In genomic region chr9:66659781-66660445, GRCm38 (mm10) we compare ENCODE assay signal across 19 mouse cellular contexts. TPM values are rescaled to one million over a fixed set of nuclear protein-coding genes. Genes with fewer than 3 reads are reported as not detected.
A peak's percentile ranks its signal among the peaks of the same experiment; 100 is the strongest.
DNase-seq lines count a peak whose midpoint lies in the region; ATAC-seq lines count a peak whose summit lies in the region.
"Had no signal": no experiment of that assay in that cellular context is flagged by ENCODE, and none has a peak within 500 bp of the region (broad histone marks: within the 10 kb centered on the region; RNA-seq: fewer than 3 reads in every experiment).

No protein-coding gene starts in this region.

- H3K4me2 ChIP-seq in kidney, embryonic 16.5 days (replicated peaks; ENCODE audit: low read depth, low read length): no peak overlapping the region
- no peak overlapping the region for H3K4me2 ChIP-seq in midbrain, embryonic 16.5 days (ENCODE audit: low read length)
- H3K4me2 ChIP-seq: limb, embryonic 13.5 days; stomach, embryonic 15.5 days had no signal

- H3K27me3 ChIP-seq in kidney, embryonic 16.5 days (ENCODE audit: insufficient read depth, low read length): no peaks in the 10 kb centered on the region
- no peaks in the 10 kb centered on the region for H3K27me3 ChIP-seq in midbrain, embryonic 16.5 days (ENCODE audit: control insufficient read depth, insufficient read depth, low read depth, low read length)
- H3K27me3 ChIP-seq: limb, embryonic 13.5 days; stomach, embryonic 15.5 days had no signal

- no peak for ATAC-seq in kidney, embryonic 16.5 days (ENCODE audit: low FRiP score, low TSS enrichment)
- no peak for ATAC-seq in midbrain, embryonic 16.5 days
- ATAC-seq: forebrain, embryonic 16.5 days; hindbrain, postnatal 0 days had no signal

- H3K27ac ChIP-seq in kidney, embryonic 16.5 days (ENCODE audit: low read length): no peak overlapping the region
- no peak overlapping the region for H3K27ac ChIP-seq in midbrain, embryonic 16.5 days (ENCODE audit: low read length)
- H3K27ac ChIP-seq: hindbrain, postnatal 0 days; limb, embryonic 13.5 days; midbrain, embryonic 10.5 days; stomach, embryonic 15.5 days had no signal

- no peak overlapping the region for H3K9ac ChIP-seq in kidney, embryonic 16.5 days (replicated peaks; ENCODE audit: low read length)
- H3K9ac ChIP-seq in midbrain, embryonic 16.5 days (ENCODE audit: low read depth, low read length): no peak overlapping the region
- H3K9ac ChIP-seq: limb, embryonic 13.5 days; stomach, embryonic 15.5 days had no signal

- H3K4me1 ChIP-seq in kidney, embryonic 16.5 days (ENCODE audit: insufficient read depth, low read length): no peaks in the 10 kb centered on the region
- no peaks in the 10 kb centered on the region for H3K4me1 ChIP-seq in midbrain, embryonic 16.5 days (ENCODE audit: control insufficient read depth, insufficient read depth, low read length)
- H3K4me1 ChIP-seq: stomach, embryonic 15.5 days had no signal

- H3K9me3 ChIP-seq in kidney, embryonic 16.5 days (ENCODE audit: low read length): peaks cover 4% of the 10 kb centered on the region
- no peaks in the 10 kb centered on the region for H3K9me3 ChIP-seq in midbrain, embryonic 16.5 days (replicated peaks; ENCODE audit: control insufficient read depth, low read length, poor library complexity, severe bottlenecking)
- H3K9me3 ChIP-seq: limb, embryonic 13.5 days; midbrain, embryonic 10.5 days; stomach, embryonic 15.5 days had no signal

- H3K4me3 ChIP-seq in kidney, embryonic 16.5 days (ENCODE audit: low read length): no peak overlapping the region
- no peak overlapping the region for H3K4me3 ChIP-seq in midbrain, embryonic 16.5 days (ENCODE audit: low read depth, low read length)
- H3K4me3 ChIP-seq: erythroblast, embryonic 14.5 days; limb, embryonic 13.5 days; midbrain, embryonic 10.5 days; stomach, embryonic 15.5 days had no signal

- peak; percentile 46 for DNase-seq in kidney, adult 18-20 months
- DNase-seq in lung, postnatal 36 days: peak; percentile 24
- DNase-seq in lung, postnatal 10 days: no peak
- peak; percentile 21 to 28 for DNase-seq in left cerebral cortex, adult 18-20 months (ENCODE audit: low spot score in 2 of 2)
- DNase-seq in telencephalon, adult 2 months (ENCODE audit: low read depth, low spot score): peak; percentile 84
- DNase-seq: adrenal gland, postnatal 36 days; cerebellum, adult 8-10 months; heart, adult 11 months; heart, postnatal 4 days; layer of hippocampus, postnatal 36 days; lung, postnatal 4 days had no signal

- 82% methylated on average over 11 of the region's 11 CpGs for WGBS in kidney, embryonic 16.5 days
- 90% methylated on average over 11 of the region's 11 CpGs for WGBS in midbrain, embryonic 16.5 days

- no peaks in the 10 kb centered on the region for H3K36me3 ChIP-seq in kidney, embryonic 16.5 days (ENCODE audit: insufficient read depth, low read length)
- H3K36me3 ChIP-seq in midbrain, embryonic 16.5 days (ENCODE audit: control insufficient read depth, insufficient read depth, low read length): no peaks in the 10 kb centered on the region
- H3K36me3 ChIP-seq: limb, embryonic 13.5 days; midbrain, embryonic 10.5 days; stomach, embryonic 15.5 days had no signal

RNA-seq across cellular contexts. Expression of gene Car12, which starts 53.6 kb away (rescaled TPM):
- polyA plus RNA-seq in kidney, embryonic 16.5 days (2015; fragmentation: Nextera tagmentation; extraction: Ambion mirVana): 27.7 and 30.7 TPM in 2 replicates
- total RNA-seq in left cerebral cortex, adult 18-20 months (2021): 10 to 100 TPM; 15.5 to 20.4 TPM
- 2.0 TPM in 2 replicates for polyA plus RNA-seq in midbrain, embryonic 16.5 days (2015; fragmentation: Nextera tagmentation; extraction: Ambion mirVana)
- polyA plus RNA-seq: erythroblast, embryonic 14.5 days had no signal
